ENCODE assay signal across 9 mouse cellular contexts in genomic region chr9:14075452-14075851, GRCm38 (mm10).
A peak's percentile ranks its signal among the peaks of the same experiment; 100 is the strongest.
DNase-seq lines count a peak whose midpoint lies in the region; ATAC-seq and TF ChIP-seq lines count a peak whose summit lies in the region.
"Had no signal": no experiment of that assay in that cellular context is flagged by ENCODE, and none has a peak within 500 bp of the region (broad histone marks: within the 10 kb centered on the region; RNA-seq: fewer than 3 reads in every experiment).

No protein-coding gene starts in this region.

- H3K4me3 ChIP-seq in midbrain, embryonic 14.5 days (replicated peaks; ENCODE audit: low read depth, low read length): no peak overlapping the region
- no peak overlapping the region for H3K4me3 ChIP-seq in midbrain, embryonic 10.5 days
- H3K4me3 ChIP-seq in cerebellum, adult 2 months (replicated peaks; ENCODE audit: insufficient read depth, low read depth, low read length): no peak overlapping the region
- H3K4me3 ChIP-seq in heart, adult 2 months: no peak overlapping the region
- H3K4me3 ChIP-seq in midbrain, postnatal 0 days (ENCODE audit: low read depth, low read length): no peak overlapping the region
- H3K4me3 ChIP-seq: liver, embryonic 15.5 days had no signal

- ATAC-seq in midbrain, embryonic 14.5 days (ENCODE audit: low FRiP score, low TSS enrichment): 0 out of 2 replicates have a peak, but pooled peaks have one; percentile 40
- ATAC-seq in midbrain, postnatal 0 days (ENCODE audit: low FRiP score): 0 out of 2 replicates have a peak, but pooled peaks have one; percentile 76

- H3K79me2 ChIP-seq in heart, adult 2 months (replicated peaks; ENCODE audit: control insufficient read depth, insufficient read depth, low read length): no peaks in the 10 kb centered on the region

- TF ChIP-seq EP300 in heart, adult 2 months (IDR thresholded peaks at IDR 0.05; ENCODE audit: insufficient read depth, low read depth, low read length): no peak

- no peaks in the 10 kb centered on the region for H3K4me1 ChIP-seq in midbrain, embryonic 14.5 days (ENCODE audit: control insufficient read depth, insufficient read depth, low read length)
- no peaks in the 10 kb centered on the region for H3K4me1 ChIP-seq in midbrain, embryonic 10.5 days
- H3K4me1 ChIP-seq in cerebellum, adult 2 months (ENCODE audit: control insufficient read depth, insufficient read depth, low read length): peaks cover 9% of the 10 kb centered on the region
- H3K4me1 ChIP-seq in heart, adult 2 months (ENCODE audit: control insufficient read depth, insufficient read depth, low read length): peaks cover 3% of the 10 kb centered on the region; the same call in 1 of the 2 replicates
- no peaks in the 10 kb centered on the region for H3K4me1 ChIP-seq in midbrain, postnatal 0 days (ENCODE audit: insufficient read depth, low read length)
- H3K4me1 ChIP-seq: liver, embryonic 15.5 days had no signal

- no peak overlapping the region for H3K4me2 ChIP-seq in midbrain, embryonic 14.5 days (ENCODE audit: low read length)
- H3K4me2 ChIP-seq in midbrain, postnatal 0 days (ENCODE audit: low read depth, low read length, poor library complexity, severe bottlenecking): no peak overlapping the region
- H3K4me2 ChIP-seq: liver, embryonic 15.5 days had no signal

- H3K27ac ChIP-seq in midbrain, embryonic 14.5 days (replicated peaks; ENCODE audit: low read depth, low read length): no peak overlapping the region
- H3K27ac ChIP-seq in midbrain, embryonic 10.5 days (replicated peaks): no peak overlapping the region
- H3K27ac ChIP-seq in cerebellum, adult 2 months (ENCODE audit: insufficient read depth, low read length): no peak overlapping the region
- H3K27ac ChIP-seq in heart, adult 2 months: no peak overlapping the region
- no peak overlapping the region for H3K27ac ChIP-seq in midbrain, postnatal 0 days (ENCODE audit: low read depth, low read length)
- H3K27ac ChIP-seq: liver, embryonic 15.5 days had no signal

- H3K9me3 ChIP-seq in midbrain, embryonic 14.5 days (ENCODE audit: control insufficient read depth, low read length): no peaks in the 10 kb centered on the region
- no peaks in the 10 kb centered on the region for H3K9me3 ChIP-seq in midbrain, embryonic 10.5 days (replicated peaks)
- H3K9me3 ChIP-seq in midbrain, postnatal 0 days (ENCODE audit: low read length): no peaks in the 10 kb centered on the region
- H3K9me3 ChIP-seq: liver, embryonic 15.5 days had no signal

- TF ChIP-seq POLR2A in cerebellum, adult 2 months (IDR thresholded peaks at IDR 0.05; ENCODE audit: borderline replicate concordance, insufficient read depth, low read length): no peak
- no peak for TF ChIP-seq POLR2A in heart, adult 2 months (IDR thresholded peaks at IDR 0.05; ENCODE audit: insufficient read depth, low read depth, low read length)

- H3K36me3 ChIP-seq in midbrain, embryonic 14.5 days (ENCODE audit: control insufficient read depth, insufficient read depth, low read length): no peaks in the 10 kb centered on the region
- H3K36me3 ChIP-seq in midbrain, embryonic 10.5 days: no peaks in the 10 kb centered on the region
- H3K36me3 ChIP-seq in heart, adult 2 months (ENCODE audit: control insufficient read depth, insufficient read depth, low read length): no peaks in the 10 kb centered on the region
- no peaks in the 10 kb centered on the region for H3K36me3 ChIP-seq in midbrain, postnatal 0 days (ENCODE audit: insufficient read depth, low read length)
- H3K36me3 ChIP-seq: liver, embryonic 15.5 days had no signal

- intact Hi-C loops in heart, adult 2 months (cut with DNase I): no loop called here

- no peak for TF ChIP-seq CTCF in cerebellum, adult 2 months (IDR thresholded peaks at IDR 0.05; ENCODE audit: borderline replicate concordance, insufficient read depth, low read depth, low read length)
- TF ChIP-seq CTCF in heart, adult 2 months (IDR thresholded peaks at IDR 0.05): peak; percentile 24; the same call in 1 of the 2 replicates
- TF ChIP-seq CTCF in midbrain, postnatal 0 days (IDR thresholded peaks at IDR 0.05): no peak

- DNase-seq in midbrain, embryonic 14.5 days: peak; percentile 63
- DNase-seq in midbrain, embryonic 10.5 days (ENCODE audit: low spot score): no peak
- peak; percentile 64 to 81 for DNase-seq in cerebellum, adult 2 months
- peak; percentile 51 to 72 for DNase-seq in heart, adult 2 months
- DNase-seq in kidney, postnatal 4 days: peak; percentile 20 to 47
- peak; percentile 85 for DNase-seq in midbrain, postnatal 0 days (ENCODE audit: low spot score)
- no peak for DNase-seq in spleen, adult 18-20 months
- no peak for DNase-seq in yolk sac, embryonic 10.5 days (ENCODE audit: low spot score)

- 69% methylated on average over 4 of the region's 4 CpGs for WGBS in midbrain, embryonic 14.5 days
- 88% methylated on average over 4 of the region's 4 CpGs for WGBS in midbrain, embryonic 10.5 days
- WGBS in cerebellum, adult 2 months: 2% methylated on average over 4 of the region's 4 CpGs
- 21% methylated on average over 4 of the region's 4 CpGs for WGBS in heart, adult 2 months
- 53% methylated on average over 4 of the region's 4 CpGs for WGBS in midbrain, postnatal 0 days

- H3K9ac ChIP-seq in midbrain, embryonic 14.5 days (replicated peaks; ENCODE audit: low read length): no peak overlapping the region
- no peak overlapping the region for H3K9ac ChIP-seq in heart, adult 2 months (ENCODE audit: low read depth, low read length)
- H3K9ac ChIP-seq in midbrain, postnatal 0 days (replicated peaks; ENCODE audit: low read length, poor library complexity, severe bottlenecking): no peak overlapping the region
- H3K9ac ChIP-seq: liver, embryonic 15.5 days had no signal

- H3K27me3 ChIP-seq in midbrain, embryonic 14.5 days (ENCODE audit: control insufficient read depth, insufficient read depth, low read length): no peaks in the 10 kb centered on the region
- no peaks in the 10 kb centered on the region for H3K27me3 ChIP-seq in midbrain, embryonic 10.5 days (ENCODE audit: low read depth, poor library complexity, severe bottlenecking)
- no peaks in the 10 kb centered on the region for H3K27me3 ChIP-seq in cerebellum, adult 2 months (ENCODE audit: control insufficient read depth, insufficient read depth, low read length)
- no peaks in the 10 kb centered on the region for H3K27me3 ChIP-seq in heart, adult 2 months (ENCODE audit: control insufficient read depth, insufficient read depth, low read length)
- H3K27me3 ChIP-seq in midbrain, postnatal 0 days (ENCODE audit: insufficient read depth, low read length): no peaks in the 10 kb centered on the region
- H3K27me3 ChIP-seq: liver, embryonic 15.5 days had no signal

Comparison
In these comparisons a context has a peak if more than half of its experiments do, and no peak if none do; other contexts are left out.
1. DNase-seq: peak in midbrain, embryonic 14.5 days (single experiment), cerebellum, adult 2 months (2 of 2), heart, adult 2 months (2 of 2), kidney, postnatal 4 days (2 of 2) and midbrain, postnatal 0 days (single experiment); none in midbrain, embryonic 10.5 days (single experiment), spleen, adult 18-20 months (0 of 2) and yolk sac, embryonic 10.5 days (single experiment).